Mouse (Mus musculus): ENCODE data around the gene Mdm4.
"Not testable (repeated sequence)": the region's sequence is repeated elsewhere in the genome, so short reads cannot be mapped to it uniquely, and the experiment has no call there.

The Mdm4 gene

DNA sequence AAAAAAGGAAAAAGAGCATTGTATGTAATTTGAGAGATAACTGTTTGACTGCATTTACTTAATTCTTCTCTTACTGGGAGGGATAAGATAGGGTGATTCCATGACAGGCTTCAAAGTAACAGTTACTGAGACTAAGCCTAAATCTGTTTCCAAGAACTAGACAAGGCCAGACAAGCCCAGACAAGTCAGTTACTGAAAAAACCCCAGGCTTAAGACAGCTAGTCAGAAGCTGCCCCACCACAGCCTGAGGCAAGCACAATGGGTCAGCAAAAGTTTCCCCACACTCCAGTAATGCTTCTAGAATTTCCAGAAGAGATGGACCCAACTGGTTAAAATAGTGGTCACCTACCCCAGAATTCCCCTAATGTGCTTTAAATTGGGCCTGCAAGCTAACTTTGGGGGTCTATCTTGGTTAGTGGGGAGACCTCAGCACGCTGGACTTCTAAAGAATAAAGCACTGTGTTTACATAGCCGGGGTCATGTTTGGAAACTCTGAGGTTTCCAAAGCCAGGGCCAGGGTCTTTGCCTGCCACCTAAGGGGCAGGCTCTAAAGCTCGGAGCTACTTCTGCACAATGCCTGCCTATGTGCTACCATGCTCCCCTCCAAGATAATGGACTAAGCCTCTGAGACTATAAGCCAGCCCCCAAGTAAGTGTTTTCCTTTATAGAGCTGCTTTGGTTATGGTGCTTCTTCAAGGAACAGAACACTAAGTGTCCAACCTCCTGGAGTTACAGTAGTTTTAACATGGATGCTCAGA is 10.0 kb downstream of the Mdm4 start:
- DNase-seq (ENCODE audit: low spot score) = peak; percentile 27

DNA sequence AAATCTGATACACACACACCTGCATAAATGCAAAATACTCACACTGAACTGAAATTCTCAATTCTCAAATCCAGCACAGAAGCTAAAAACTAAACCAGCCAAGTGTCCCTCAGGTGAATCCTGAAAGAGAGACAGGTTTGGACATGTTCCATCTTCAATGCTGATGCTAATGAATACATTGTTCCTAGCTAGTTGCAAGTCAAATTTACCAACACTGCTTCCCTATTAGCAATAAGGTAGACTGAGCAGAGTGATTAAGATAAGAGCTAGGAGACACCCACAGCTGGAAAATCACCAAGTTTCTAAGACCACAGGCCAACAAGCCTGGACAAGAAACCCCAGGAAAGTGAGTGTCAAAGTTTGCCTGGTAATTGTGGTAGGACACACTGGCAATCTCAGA is 11.0 kb downstream of the Mdm4 start:
- DNase-seq (ENCODE audit: low spot score) = no peak

DNA sequence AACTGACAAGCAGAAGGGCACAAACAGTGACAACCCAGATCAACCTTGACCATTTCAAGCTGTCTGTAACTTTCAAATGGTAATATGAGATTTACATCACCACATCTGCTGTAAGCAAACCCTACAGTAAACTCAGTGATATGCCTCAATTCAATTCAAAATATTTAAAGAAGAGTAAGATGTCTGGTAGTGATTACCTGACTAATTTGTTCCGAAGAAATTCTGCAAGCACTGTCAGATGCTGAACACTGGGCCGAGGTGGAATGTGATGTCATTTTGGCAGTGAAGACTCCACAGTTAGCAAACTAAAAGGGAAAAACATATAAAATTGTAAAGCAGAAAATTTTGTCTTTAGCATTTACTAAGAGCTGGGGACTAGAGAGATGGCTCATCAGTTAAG is 11.8 kb downstream of the Mdm4 start:
- DNase-seq (ENCODE audit: low spot score) = no peak

DNA sequence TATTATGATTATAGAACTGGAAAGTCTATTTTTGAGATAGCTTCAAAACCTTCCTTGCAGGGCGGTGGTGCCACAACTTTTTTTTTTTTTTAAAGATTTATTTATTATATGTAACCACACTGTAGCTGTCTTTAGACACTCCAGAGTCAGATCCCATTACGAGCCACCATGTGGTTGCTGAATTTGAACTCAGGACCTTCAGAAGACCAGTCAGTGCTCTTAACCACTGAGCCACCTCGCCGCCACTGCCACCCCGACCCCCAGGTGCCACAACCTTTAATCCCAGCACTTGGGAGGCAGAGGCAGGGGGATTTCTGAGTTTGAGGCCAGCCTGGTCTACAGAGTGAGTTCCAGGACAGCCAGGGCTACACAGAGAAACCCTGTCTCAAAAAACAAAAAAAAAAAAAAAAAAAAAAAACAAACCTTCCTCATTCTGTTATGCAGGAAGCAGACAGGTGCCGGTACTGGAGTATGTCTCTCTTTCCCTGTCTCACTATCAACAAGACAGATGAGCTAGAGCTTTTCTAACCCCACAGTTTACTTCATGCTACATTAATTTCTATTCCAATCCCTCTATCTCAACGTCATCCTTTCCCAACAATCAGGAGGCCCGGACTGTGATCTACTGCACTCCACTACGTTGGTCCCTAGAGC is 13.5 kb downstream of the Mdm4 start:
- DNase-seq (ENCODE audit: low spot score) = no peak

DNA sequence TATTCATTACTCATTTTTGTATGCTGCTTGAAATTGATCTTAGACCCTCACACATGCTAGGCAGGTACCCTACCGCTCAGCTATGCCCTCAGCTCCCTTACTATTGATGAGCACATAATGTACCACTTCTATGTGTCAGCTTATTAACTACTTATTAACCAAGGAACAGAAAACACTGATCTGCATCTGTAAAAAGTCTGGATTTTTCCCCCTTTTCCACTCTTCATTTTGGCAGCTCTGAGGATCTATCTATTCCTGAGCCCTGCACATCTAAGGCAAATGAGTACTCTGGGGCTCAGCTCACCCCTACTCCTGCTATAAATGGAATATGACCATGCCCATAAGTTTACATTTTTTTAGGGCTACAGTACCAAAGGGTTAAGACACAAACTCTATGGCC is 16.2 kb downstream of the Mdm4 start:
- no peak for DNase-seq (ENCODE audit: low spot score)

DNA sequence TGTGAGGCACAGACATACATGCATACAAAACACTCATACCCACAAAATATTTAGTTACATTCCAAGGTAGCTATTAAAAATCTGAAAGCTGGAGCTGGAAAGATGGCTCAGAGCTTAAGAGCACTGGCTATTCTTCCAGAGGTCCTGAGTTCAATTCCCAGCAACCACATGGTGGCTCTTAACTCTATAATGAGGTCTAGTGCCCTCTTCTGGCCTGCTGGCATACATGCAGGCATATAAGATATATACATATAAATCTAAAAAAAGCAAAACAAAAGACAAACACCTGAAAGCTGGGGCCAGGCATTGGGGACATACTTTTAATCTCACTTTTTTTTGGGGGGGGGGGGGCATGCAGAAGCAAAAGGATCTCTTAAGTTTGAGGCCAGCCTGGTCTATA is 17.0 kb downstream of the Mdm4 start:
- no peak for DNase-seq (ENCODE audit: low spot score)

DNA sequence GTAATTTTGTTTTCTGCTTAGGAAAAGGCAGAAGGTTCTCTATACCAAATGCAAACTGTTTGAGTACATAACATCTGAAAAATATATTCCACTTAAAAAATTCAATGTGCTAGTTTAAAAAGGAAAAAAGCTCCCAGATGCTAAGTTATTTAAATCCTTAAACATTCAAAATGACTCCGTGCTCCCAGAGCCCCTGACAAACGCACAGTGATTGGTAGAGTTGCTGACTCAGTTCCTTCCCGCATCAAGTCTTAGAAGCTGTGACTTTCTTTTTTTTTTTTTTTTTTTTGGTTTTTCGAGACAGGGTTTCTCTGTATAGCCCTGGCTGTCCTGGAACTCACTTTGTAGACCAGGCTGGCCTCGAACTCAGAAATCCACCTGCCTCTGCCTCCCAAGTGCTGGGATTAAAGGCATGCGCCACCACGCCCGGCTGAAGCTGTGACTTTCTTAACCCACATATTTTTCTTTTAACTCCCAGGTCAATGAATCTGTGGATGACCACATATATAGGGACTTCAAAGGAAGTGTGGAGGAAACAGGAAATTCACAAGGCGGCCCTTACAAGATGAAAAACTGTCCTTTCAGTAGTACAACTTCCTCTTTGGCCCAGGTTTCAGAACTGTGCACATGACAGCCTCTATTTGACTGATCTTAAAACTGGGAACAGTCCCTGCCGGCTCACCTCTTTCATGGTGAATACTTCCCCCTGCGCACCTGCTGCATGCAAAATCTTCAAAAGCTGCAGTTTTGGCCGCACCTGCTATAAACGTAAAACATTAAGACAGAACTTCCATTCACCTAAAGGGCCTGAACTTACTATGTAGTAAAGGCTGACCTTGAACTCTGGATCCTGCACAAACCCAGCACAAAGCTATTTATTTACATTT is 18.2 kb downstream of the Mdm4 start:
- DNase-seq (ENCODE audit: low spot score) = no peak

DNA sequence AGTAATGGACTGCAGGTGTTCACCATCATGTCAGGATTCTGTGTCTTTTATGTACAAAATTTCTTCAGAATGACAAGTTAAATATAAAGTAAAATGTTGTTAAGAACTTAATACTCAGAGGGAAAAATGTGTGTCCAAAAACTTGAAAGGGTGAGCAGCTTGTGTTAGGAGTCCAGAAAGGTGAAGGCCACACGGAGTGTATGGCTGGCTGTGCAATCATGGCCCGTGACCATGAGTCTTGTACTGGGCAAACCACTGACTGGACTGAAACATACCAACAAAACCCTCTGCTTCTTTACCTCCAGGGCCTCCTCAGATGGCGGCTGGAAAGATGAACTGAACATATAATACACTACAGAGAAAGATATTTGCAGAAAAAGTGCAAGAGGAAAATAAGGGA is 23.8 kb downstream of the Mdm4 start:
- DNase-seq (ENCODE audit: low spot score) = no peak

DNA sequence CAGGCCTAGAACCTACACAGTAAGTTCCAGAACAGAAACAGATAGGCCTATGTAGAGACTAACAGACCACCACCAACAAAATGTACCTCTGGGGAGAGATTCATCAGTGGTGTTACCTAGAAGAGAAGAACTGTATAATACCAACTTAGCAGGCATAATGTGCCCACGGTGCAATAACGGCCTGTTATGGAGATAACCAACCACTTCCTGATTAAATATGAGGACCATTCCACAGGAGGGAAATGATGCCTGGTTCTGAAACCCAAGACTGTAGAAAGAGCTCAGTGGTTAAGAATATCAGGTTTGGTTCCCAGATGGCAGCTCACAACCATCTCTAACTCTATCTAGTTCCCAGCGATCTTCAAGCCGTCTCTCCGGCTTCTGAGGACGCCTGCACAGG is 30.0 kb downstream of the Mdm4 start:
- DNase-seq (ENCODE audit: low spot score) = no peak

DNA sequence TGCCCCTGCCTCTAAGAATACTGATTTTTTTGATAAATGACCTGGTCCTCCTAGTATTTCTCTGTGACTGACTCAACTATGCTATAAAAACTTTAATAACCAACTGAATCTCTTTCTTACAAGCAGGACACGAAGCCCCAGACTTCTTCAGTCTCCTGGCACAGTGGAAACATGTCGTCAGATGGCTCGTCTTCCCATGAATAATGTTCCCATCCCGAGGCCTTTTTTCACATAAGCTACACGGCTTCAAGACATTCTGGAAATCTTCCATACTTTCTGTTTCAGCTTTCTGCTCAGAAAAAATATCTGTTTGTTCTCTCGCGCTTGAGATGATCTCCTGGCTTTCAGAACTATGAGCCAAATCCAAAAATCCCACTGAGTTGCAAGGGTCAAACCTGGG is 38.8 kb downstream of the Mdm4 start:
- DNase-seq (ENCODE audit: low spot score) = no peak

DNA sequence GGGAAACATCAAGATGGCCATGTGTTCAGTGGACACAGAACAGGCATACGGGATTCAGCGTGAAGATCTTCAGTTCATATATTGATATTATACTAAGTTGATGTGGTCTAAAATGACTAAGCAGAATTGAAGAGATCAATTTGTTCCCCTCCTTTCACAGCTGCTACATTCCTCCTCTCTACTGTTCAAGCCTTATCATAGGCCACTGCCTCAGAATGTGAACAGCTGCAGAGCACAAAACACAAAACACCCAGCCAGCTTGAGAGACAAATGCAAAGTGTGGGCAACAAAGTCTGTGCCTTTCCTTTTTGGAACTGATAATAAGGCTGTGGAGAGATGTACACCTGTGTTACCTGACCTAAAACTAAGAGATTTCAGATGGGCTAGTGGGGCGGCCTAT is 39.6 kb downstream of the Mdm4 start:
- no peak for DNase-seq (ENCODE audit: low spot score)

DNA sequence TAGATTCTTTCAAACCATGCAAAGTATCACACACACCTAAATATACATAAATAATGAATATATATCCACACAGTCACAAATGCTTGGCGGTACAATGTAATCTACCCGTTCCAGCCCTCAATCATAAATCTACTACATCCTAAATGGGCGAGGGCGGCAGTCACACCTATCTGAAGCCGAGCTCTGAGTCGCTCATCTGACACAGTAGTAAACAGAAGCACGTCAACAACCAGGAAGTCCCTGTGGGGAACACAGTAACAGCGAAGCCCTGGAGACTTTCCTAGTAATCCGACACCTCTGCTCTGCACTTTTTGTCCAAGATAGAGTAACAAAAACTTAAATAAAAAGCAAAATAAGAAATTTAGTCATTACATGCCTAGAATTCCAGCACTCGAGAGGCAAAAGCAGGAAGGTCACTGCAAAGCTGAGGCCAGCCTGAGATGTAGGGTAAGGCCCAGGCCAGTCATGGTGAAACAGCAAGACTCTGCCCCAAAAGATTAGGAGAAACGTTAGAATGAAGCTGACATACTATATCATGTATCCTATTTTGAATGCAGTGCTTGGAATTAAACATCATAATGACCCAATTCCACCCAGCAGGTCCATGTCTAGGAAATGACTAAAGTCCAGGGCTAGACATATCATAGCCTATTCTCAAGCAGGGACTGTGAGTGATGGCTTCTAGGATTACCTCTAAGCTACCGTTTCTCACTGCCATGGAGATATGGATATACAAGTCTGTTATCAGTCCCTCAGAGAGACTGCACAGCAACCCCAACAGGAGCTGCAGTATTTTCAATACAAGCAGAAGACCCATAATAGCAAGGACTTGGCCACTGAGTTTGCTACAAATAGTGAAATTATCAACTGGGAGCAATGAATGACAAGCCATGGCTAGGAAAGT is 41.6 kb downstream of the Mdm4 start:
- not testable (repeated sequence) for DNase-seq (ENCODE audit: low spot score)

DNA sequence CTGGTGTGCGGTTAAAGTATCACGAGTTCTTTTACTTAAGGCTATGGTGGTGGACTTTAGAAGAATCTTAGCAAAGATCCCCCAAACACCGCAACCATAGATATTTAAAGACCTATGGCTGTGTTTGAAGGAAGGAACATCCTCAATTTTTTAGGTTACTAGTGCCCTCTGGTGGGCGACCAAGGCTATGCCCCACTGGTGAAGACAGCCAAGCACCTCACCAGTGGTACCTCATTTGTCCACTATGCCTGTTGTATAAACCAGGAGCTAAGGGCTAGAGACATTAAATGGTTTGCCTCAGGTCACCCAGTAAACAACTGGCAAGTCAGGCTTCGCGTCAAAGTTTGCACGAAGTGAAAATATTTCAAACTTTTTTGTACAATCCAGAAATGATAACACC is 47.6 kb downstream of the Mdm4 start:
- DNase-seq (ENCODE audit: low spot score) = peak; percentile 24

DNA sequence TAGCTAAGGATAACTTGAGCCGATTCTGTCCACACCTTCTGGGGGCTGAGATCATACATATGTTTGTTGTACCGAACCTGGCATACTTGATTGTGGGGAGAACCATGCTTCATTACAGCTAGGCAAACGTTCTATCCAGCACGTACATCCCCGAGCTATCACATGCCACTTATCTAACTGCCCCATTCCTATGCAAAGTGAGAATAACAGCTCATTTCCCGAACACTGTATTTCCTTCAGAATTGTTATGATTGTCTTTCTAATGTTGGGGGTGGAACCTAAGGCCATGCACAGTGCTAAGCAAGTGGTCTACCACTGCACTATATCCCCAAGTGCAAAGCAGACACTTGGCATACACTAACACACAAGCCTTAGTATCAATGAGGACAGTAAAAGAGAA is 49.1 kb downstream of the Mdm4 start:
- DNase-seq (ENCODE audit: low spot score) = no peak

DNA sequence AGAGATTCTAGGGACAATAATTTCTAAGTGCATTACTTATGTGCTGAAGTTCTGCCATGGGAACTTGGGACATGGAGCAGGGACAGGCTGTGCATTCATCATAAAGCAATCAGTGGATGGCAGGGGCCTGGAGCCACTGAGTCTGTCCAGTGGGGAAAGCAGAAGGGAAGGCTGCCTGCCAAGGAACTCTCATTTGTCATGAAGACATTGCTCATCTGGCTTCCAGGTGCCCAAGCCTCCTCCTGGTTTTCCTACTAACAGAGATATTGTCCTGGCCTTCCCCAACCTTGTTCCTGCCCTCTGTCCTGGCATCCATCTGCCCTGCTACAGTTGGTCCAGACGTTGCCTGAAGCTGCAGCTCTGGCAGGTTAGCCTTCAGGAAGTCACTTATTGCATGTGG is 53.0 kb downstream of the Mdm4 start:
- DNase-seq (ENCODE audit: low spot score) = no peak

DNA sequence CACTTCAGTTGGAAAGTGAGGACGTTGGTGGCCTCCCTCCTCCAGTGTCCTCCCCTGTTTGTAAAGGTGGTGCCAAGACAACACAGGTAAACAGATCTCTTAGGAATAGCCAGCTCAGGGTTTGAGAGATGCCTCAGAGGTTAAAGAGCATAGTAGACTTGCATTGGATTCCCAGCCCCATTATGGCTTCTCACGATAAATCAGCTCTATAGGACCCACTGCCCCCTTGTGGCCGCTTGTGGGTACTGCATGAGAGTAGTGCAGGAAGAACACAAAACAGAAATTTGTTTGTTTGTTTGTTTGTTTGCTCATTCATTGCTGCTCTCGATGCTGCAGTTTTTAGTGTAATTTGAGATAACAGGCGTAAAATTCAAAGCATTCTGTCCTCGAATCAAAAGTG is 61.7 kb downstream of the Mdm4 start:
- peak; percentile 52 for DNase-seq (ENCODE audit: low spot score)

DNA sequence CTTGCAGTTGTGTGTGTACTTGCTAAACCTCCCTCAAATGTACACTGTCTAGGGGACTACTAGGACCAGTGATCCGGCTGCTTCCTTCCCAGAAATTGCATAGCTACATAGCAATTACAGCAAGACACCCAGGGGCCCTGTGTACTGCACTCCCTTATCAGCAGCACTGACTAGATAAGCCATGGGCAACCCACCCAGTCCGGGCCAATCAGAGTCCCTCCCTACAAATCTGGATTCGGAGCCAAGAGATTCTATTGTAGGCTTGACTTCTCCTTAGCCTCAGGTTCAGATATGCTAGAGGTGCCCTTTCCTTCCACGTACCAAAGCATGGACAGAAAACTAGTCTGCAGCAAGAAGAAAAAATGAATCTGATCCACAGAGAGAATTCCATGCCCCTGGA is 65.7 kb downstream of the Mdm4 start:
- DNase-seq (ENCODE audit: low spot score) = no peak

DNA sequence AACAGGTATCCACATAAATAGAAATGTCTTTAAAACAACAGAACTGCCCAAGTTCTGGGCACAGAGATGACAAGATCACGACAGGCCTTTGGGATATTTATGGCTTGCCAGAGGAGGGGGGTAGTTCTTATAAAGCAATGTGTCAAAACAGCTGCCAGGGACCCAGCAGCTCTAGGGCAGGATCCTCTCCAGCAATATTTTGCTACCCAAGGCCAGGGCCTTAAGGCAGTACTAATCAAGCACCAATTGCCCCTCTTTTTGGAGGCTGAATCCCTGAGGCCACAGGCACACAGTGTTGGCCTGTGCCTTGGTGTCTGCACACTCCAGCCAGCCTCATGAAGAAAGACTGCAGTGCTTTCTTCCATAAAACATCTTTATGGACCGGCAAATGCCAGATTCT is 66.3 kb downstream of the Mdm4 start:
- DNase-seq (ENCODE audit: low spot score) = no peak

DNA sequence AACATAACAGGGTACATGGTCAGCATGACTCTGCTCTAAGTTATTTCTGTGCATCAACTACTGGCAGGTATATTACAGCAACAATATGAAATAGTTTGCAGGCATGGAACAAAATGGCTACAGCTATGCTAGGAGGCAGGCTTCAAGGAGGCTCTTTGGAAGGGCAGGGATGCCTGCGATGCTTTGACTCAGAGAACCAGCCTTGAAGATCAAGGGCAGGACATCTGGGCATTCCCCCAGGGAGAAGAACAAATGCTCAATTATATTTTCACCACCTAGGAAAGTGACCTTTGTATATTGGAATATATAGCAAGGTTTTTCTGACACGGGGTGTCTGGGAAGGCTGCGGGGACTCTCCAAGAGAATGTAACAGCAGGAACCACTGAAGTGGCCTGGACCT is 68.6 kb downstream of the Mdm4 start:
- DNase-seq (ENCODE audit: low spot score) = no peak

DNA sequence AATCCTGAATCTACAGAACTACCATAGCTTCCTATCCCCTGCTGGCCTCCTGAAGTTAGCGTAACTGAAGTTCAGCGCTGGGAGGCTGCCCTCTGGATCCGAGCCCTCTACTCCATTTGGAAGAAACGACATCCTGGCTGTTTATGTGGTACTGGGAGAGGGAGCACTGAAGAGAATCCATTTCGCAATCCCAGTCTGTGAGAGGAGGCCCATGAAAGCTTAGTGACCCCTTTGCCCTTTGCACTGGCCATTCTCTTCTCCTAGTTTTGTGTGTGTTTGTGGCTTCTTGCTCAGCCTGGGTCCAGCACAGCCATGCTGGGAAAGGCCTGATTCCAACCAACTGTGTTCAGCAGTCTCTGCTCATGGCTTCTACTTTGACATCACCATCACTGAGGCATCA is 73.6 kb downstream of the Mdm4 start:
- no peak for DNase-seq (ENCODE audit: low spot score)

DNA sequence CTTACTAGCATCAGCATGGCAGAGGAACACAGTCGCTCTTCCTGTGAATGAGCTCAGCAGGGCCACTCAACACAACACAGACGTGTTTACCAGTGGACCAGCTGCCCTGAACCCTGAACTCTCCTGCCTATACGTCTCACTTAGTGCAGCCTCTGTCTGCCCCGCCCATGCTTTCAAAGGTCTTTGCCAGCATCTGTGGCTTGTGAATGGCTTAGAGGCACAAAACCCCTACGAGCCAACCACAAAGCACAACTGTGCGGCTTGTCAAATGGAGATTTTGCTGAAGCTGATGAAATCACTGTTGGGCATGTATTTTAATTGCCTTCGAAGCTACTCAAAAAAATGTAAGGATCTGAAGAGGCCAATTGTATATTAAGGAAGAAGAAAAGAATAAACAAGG is 82.5 kb downstream of the Mdm4 start:
- no peak for DNase-seq (ENCODE audit: low spot score)

DNA sequence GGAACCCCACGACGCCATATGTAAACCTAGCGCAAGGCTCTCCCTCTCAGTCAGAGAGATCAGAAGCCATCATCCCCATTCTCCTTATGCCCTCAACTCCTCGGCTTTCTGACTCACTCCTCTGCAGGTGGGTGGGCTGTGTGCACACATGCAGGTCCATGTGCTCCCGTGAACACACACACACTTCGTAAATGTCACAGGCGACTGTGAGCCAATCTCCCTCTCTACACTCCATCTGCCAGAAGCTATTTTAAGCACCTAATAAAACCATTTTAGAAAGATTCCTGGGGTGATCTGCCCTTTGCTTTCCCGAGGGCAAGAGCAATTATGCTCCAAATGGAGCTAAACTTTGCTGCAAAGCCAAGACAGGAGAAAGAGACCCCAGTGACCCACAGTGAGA is 84.5 kb downstream of the Mdm4 start:
- no peak for DNase-seq (ENCODE audit: low spot score)
